Mouse (Mus musculus): ENCODE data around the gene Rasgef1a.

The Rasgef1a gene

GRCm38 (mm10) chr6:118031467-118031866 is 20.2 kb downstream of the Rasgef1a start:
- no peak for DNase-seq

GRCm38 (mm10) chr6:118035639-118036038 is 24.4 kb downstream of the Rasgef1a start:
- no peak for DNase-seq

- no peak for DNase-seq
Observed at GRCm38 (mm10) chr6:118036118-118036805, 25.0 kb downstream of the Rasgef1a start.

GRCm38 (mm10) chr6:118036866-118037265 is 25.6 kb downstream of the Rasgef1a start:
- no peak for DNase-seq

GRCm38 (mm10) chr6:118045180-118045579 is 33.9 kb downstream of the Rasgef1a start:
- no peak for DNase-seq

GRCm38 (mm10) chr6:118045892-118046291 is 34.7 kb downstream of the Rasgef1a start:
- no peak for DNase-seq

- DNase-seq, result no peak
Observed at GRCm38 (mm10) chr6:118046511-118046910, 35.3 kb downstream of the Rasgef1a start.

GRCm38 (mm10) chr6:118046924-118047323 is 35.7 kb downstream of the Rasgef1a start:
- no peak for DNase-seq

GRCm38 (mm10) chr6:118047811-118048505 is 36.7 kb downstream of the Rasgef1a start:
- DNase-seq, result no peak

- DNase-seq, result no peak
Observed at GRCm38 (mm10) chr6:118049776-118050175, 38.5 kb downstream of the Rasgef1a start.

- DNase-seq, result no peak
Observed at GRCm38 (mm10) chr6:118051474-118051873, 40.2 kb downstream of the Rasgef1a start.

GRCm38 (mm10) chr6:118055209-118055608 is 44.0 kb downstream of the Rasgef1a start:
- no peak for DNase-seq

GRCm38 (mm10) chr6:118061266-118061665 is 50.0 kb downstream of the Rasgef1a start:
- no peak for DNase-seq

- DNase-seq, result no peak
Observed at GRCm38 (mm10) chr6:118063266-118063665, 52.0 kb downstream of the Rasgef1a start.

GRCm38 (mm10) chr6:118064968-118065530 is 53.8 kb downstream of the Rasgef1a start:
- DNase-seq, result peak in 1 of 2 experiments; percentile 55

- DNase-seq, result no peak
Observed at GRCm38 (mm10) chr6:118065837-118066198, 54.6 kb downstream of the Rasgef1a start.

GRCm38 (mm10) chr6:118066199-118067081 is 55.2 kb downstream of the Rasgef1a start:
- DNase-seq, result peak; percentile 16 to 35

GRCm38 (mm10) chr6:118067720-118068119 is 56.5 kb downstream of the Rasgef1a start:
- no peak for DNase-seq

- DNase-seq, result no peak
Observed at GRCm38 (mm10) chr6:118070321-118071012, 59.2 kb downstream of the Rasgef1a start.

GRCm38 (mm10) chr6:118071013-118071350 is 59.7 kb downstream of the Rasgef1a start:
- DNase-seq, result no peak

GRCm38 (mm10) chr6:118071416-118071815 is 60.2 kb downstream of the Rasgef1a start:
- no peak for DNase-seq

GRCm38 (mm10) chr6:118072176-118072575 is 60.9 kb downstream of the Rasgef1a start:
- DNase-seq, result no peak

GRCm38 (mm10) chr6:118074151-118074550 is 62.9 kb downstream of the Rasgef1a start:
- DNase-seq, result no peak

Data from spleen, adult 18-20 months (tissue).